Mouse (Mus musculus) heart, postnatal 0 days (tissue): ENCODE measurements at regions not wholly inside any gene's neighbourhood (a gene's known extent, or its start where the extent isn't known, plus 50 kb on each side); places are given as distances from the start of the nearest gene placed in this dataset.
"Not testable (repeated sequence)": the region's sequence is repeated elsewhere in the genome, so short reads cannot be mapped to it uniquely, and the experiment has no call there.

Experiments
- CTCF ChIP-seq: IDR thresholded peaks from 2 replicates; pipeline ENCODE4 v1.5.1; 2016; ENCODE audit warnings: antibody characterized with exemption, control low read depth, low read depth
- EP300 ChIP-seq: IDR thresholded peaks from 2 replicates; pipeline ENCODE4 v1.6.1; 2016; ENCODE audit warnings: antibody characterized with exemption, low read depth

- TF ChIP-seq CTCF, EP300: not testable (repeated sequence)
Measured at GRCm38 (mm10) chr11:63266290-63266689, 137.5 kb downstream of the Pmp22 start.
